Mouse (Mus musculus) cerebellum, postnatal 4 days (tissue): ENCODE measurements around the gene Grin2d.
"Not testable (repeated sequence)": the region's sequence is repeated elsewhere in the genome, so short reads cannot be mapped to it uniquely, and the experiment has no call there.

Experiments used
- DNase-seq, 2 experiments: peaks; one replicate each; pipeline ENCODE4 v3.0.0; 2022; ENCODE audit warnings: low spot score in 2 of 2, mixed read lengths in 1 of 2

The Grin2d gene

GRCm38 (mm10) chr7:45898125-45898524, 19.9 kb upstream of the Grin2d start:
- DNase-seq: not testable (repeated sequence)

GRCm38 (mm10) chr7:45897258-45897757, 19.1 kb upstream of the Grin2d start:
- no peak for DNase-seq

- peak; percentile 95 to 96 for DNase-seq
Measured at GRCm38 (mm10) chr7:45896517-45897257, 18.5 kb upstream of the Grin2d start, which contains the start of the genes Syngr4 and Tmem143. Syngr4 (minus strand) TSS chr7:45896714. Tmem143 (plus strand) TSS chr7:45896941.

- no peak for DNase-seq
Measured at GRCm38 (mm10) chr7:45895931-45896516, 17.8 kb upstream of the Grin2d start.

GRCm38 (mm10) chr7:45892651-45893050, 14.5 kb upstream of the Grin2d start:
- no peak for DNase-seq

GRCm38 (mm10) chr7:45887246-45887645, 9.1 kb upstream of the Grin2d start:
- DNase-seq: no peak

- DNase-seq: no peak
Measured at GRCm38 (mm10) chr7:45881011-45881410, 2.8 kb upstream of the Grin2d start.

GRCm38 (mm10) chr7:45880531-45880930, 2.4 kb upstream of the Grin2d start:
- no peak for DNase-seq

GRCm38 (mm10) chr7:45876895-45877294, 1.3 kb downstream of the Grin2d start:
- no peak for DNase-seq

GRCm38 (mm10) chr7:45873061-45873947, 4.9 kb downstream of the Grin2d start:
- DNase-seq: peak in 1 of 2 experiments; percentile 68

GRCm38 (mm10) chr7:45872624-45873023, 5.6 kb downstream of the Grin2d start, which contains the start of gene Kdelr1:
Kdelr1 (plus strand) TSS chr7:45872772.
- peak; percentile 91 to 95 for DNase-seq

- peak in 1 of 2 experiments; percentile 34 for DNase-seq
Measured at GRCm38 (mm10) chr7:45870282-45871058, 7.7 kb downstream of the Grin2d start.

- peak in 1 of 2 experiments; percentile 29 for DNase-seq
Measured at GRCm38 (mm10) chr7:45869787-45870186, 8.4 kb downstream of the Grin2d start.

GRCm38 (mm10) chr7:45869107-45869670, 9.0 kb downstream of the Grin2d start:
- DNase-seq: no peak

GRCm38 (mm10) chr7:45867871-45868270, 10.3 kb downstream of the Grin2d start:
- DNase-seq: no peak

- peak; percentile 87 to 96 for DNase-seq
Measured at GRCm38 (mm10) chr7:45865925-45866910, 12.0 kb downstream of the Grin2d start.

- no peak for DNase-seq
Measured at GRCm38 (mm10) chr7:45864435-45864834, 13.7 kb downstream of the Grin2d start.

- no peak for DNase-seq
Measured at GRCm38 (mm10) chr7:45862804-45863203, 15.4 kb downstream of the Grin2d start.

GRCm38 (mm10) chr7:45859008-45859407, 19.2 kb downstream of the Grin2d start:
- DNase-seq: no peak
